Mouse (Mus musculus): ENCODE measurements around the gene Pqlc3.

- TF ChIP-seq CTCF (IDR thresholded peaks at IDR 0.05; ENCODE audit: low read depth, low read length) (no peak), GATA1 (IDR thresholded peaks at IDR 0.05; ENCODE audit: borderline replicate concordance, low read length) (no peak), TAL1 (conservative IDR thresholded peaks at IDR 0.05; ENCODE audit: low read depth, low read length) (no peak), POLR2AphosphoS5 (IDR thresholded peaks at IDR 0.05; ENCODE audit: insufficient replicate concordance, low read depth, low read length) (no peak), GATA2 (IDR thresholded peaks at IDR 0.05; ENCODE audit: borderline replicate concordance, low read depth, low read length) (no peak)
Observed at GRCm38 (mm10) chr12:16999739-17000497, at the start of gene Pqlc3.
